Mouse (Mus musculus) midbrain, postnatal 0 days (tissue): ENCODE measurements around the gene Gstp3. TPM values are rescaled to one million over a fixed set of nuclear protein-coding genes. Genes with fewer than 3 reads are reported as not detected.

Source experiments
- ATAC-seq: fragments of 200-750 bp; cut with Nextera tagmentation; 2 replicates; pipeline ENCODE4 v1.8.0; 2017; ENCODE audit warnings: moderate number of reproducible peaks, mild to moderate bottlenecking, moderate TSS enrichment, moderate library complexity; ENCODE audit not compliant: low FRiP score
- DNase-seq: peaks from one replicate; pipeline ENCODE4 v3.0.0-alpha.2; 2015; ENCODE audit warnings: low spot score
- H3K27ac ChIP-seq: fragments of 300-500 bp; sonication (generic); 2 replicates; pipeline ENCODE4 v1.5.1; 2014; ENCODE audit warnings: low read depth, mild to moderate bottlenecking, low read length, mixed read lengths
- H3K27me3 ChIP-seq: fragments of 300-500 bp; sonication (generic); 2 replicates; pipeline ENCODE4 v1.6.1; 2014; ENCODE audit warnings: low read length, control low read depth, mixed read lengths; ENCODE audit not compliant: insufficient read depth
- H3K36me3 ChIP-seq: fragments of 300-500 bp; sonication (generic); 2 replicates; pipeline ENCODE4 v1.6.1; 2014; ENCODE audit warnings: low read length, control low read depth, mixed read lengths; ENCODE audit not compliant: insufficient read depth
- H3K4me1 ChIP-seq: fragments of 300-500 bp; sonication (generic); 2 replicates; pipeline ENCODE4 v1.6.1; 2014; ENCODE audit warnings: mild to moderate bottlenecking, control low read depth, antibody characterized with exemption, low read length, mixed read lengths; ENCODE audit not compliant: insufficient read depth
- H3K4me2 ChIP-seq: fragments of 300-500 bp; sonication (generic); 2 replicates; pipeline ENCODE4 v1.6.1; 2014; ENCODE audit warnings: low read depth, mild to moderate bottlenecking, low read length, mixed read lengths; ENCODE audit not compliant: poor library complexity, severe bottlenecking
- H3K4me3 ChIP-seq: fragments of 300-500 bp; sonication (generic); 2 replicates; pipeline ENCODE4 v1.5.1; 2014; ENCODE audit warnings: low read depth, mild to moderate bottlenecking, low read length, moderate library complexity
- H3K9ac ChIP-seq: fragments of 300-500 bp; sonication (generic); replicated peaks from 2 replicates; pipeline ENCODE4 v1.6.1; 2014; ENCODE audit warnings: mild to moderate bottlenecking, low read length, moderate library complexity, mixed read lengths; ENCODE audit not compliant: poor library complexity, severe bottlenecking
- H3K9me3 ChIP-seq: fragments of 300-500 bp; sonication (generic); 2 replicates; pipeline ENCODE4 v1.6.1; 2016; ENCODE audit warnings: low read length, control low read depth
- CTCF ChIP-seq: IDR thresholded peaks from 2 replicates; pipeline ENCODE4 v1.5.1; 2016; ENCODE audit warnings: antibody characterized with exemption, mild to moderate bottlenecking
- WGBS: fragments of 180-500 bp; shearing (Covaris S2); extraction: QIAGEN DNeasy Blood & Tissue Kit; methylation state at CpG from one replicate; pipeline ENCODE4 v1.1.7; 2014; 5-methylcytosine and 5-hydroxymethylcytosine counted together
- polyA plus RNA-seq: library from polyadenylated mRNA; unstranded; fragments of >200 nt; fragmentation: Nextera tagmentation; extraction: Ambion mirVana; gene quantifications from 2 replicates; pipeline ENCODE4 v1.2.1, GENCODE M21; 2015
- total RNA-seq: library from RNA; depleted of rRNA; stranded (reverse); fragments of >200 nt; gene quantifications from 2 replicates; pipeline ENCODE4 v1.2.3, GENCODE M21; 2014

Gene Gstp3
- total and polyA plus RNA-seq, 2 experiments from 2014 or later: not detected

DNA sequence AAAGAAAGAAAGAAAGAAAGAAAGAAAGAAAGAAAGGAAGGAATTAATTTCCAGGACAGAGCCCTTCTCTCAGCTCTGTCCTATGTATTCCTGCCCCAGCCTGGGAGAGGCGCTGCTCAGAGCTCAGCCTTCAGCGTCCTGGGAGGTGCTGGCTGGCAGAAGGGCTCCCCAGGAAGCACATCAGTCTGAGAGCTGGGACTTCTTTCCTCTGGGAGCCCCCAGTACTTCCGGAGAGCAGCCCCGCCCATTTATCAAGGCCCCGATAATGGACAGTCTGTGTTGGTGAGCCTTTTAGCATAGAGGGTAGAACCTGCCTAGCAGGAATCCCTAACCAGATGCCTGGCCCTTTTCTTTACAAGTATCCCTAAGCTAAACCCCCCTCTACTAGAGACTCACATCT, 28.8 kb upstream of the Gstp3 start:
- TF ChIP-seq CTCF: no peak
- no peak overlapping the region for H3K4me2 ChIP-seq
- no peaks in the 10 kb centered on the region for H3K36me3 ChIP-seq
- H3K27ac ChIP-seq: no peak overlapping the region
- no peak overlapping the region for H3K9ac ChIP-seq
- H3K4me1 ChIP-seq: no peaks in the 10 kb centered on the region
- no peaks in the 10 kb centered on the region for H3K9me3 ChIP-seq
- H3K4me3 ChIP-seq: no peak overlapping the region
- no peaks in the 10 kb centered on the region for H3K27me3 ChIP-seq
- 56% methylated on average over 5 of the region's 5 CpGs for WGBS
- ATAC-seq (no peak), DNase-seq (no peak)

DNA sequence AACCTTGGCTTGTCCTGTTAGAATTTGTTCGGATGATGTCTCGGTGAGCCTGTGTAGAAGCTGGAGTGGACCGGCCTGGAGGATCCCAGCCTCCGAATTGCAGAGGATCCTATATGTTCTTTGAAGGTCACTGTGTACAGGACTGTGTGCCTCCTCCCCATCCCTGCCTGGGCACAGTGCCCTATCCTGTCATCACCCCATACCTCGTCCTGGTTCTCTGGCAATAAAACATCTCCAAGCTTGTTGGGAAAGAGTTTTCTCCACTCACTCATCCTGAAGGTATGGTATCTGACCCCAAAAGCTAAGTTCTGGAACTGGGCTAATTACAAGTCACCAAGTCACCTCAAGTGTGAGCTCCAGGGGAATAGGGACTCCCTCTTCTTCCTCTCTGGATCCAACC, 27.7 kb upstream of the Gstp3 start:
- no peak for ATAC-seq
- no peak overlapping the region for H3K9ac ChIP-seq
- H3K4me1 ChIP-seq: no peaks in the 10 kb centered on the region
- H3K36me3 ChIP-seq: no peaks in the 10 kb centered on the region
- no peaks in the 10 kb centered on the region for H3K27me3 ChIP-seq
- H3K4me2 ChIP-seq: no peak overlapping the region
- TF ChIP-seq CTCF: no peak
- no peaks in the 10 kb centered on the region for H3K9me3 ChIP-seq
- H3K27ac ChIP-seq: no peak overlapping the region
- no peak for DNase-seq
- H3K4me3 ChIP-seq: no peak overlapping the region
- WGBS: 86% methylated on average over 5 of the region's 5 CpGs

GRCm38 (mm10) chr19:4086156-4086555, 26.8 kb upstream of the Gstp3 start:
- no peak for TF ChIP-seq CTCF
- Histone ChIP-seq H3K9me3 (no peaks in the 10 kb centered on the region), H3K9ac (no peak overlapping the region), H3K36me3 (no peaks in the 10 kb centered on the region), H3K27ac (no peak overlapping the region), H3K4me1 (no peaks in the 10 kb centered on the region), H3K4me2 (no peak overlapping the region), H3K27me3 (no peaks in the 10 kb centered on the region), H3K4me3 (no peak overlapping the region)
- no peak for DNase-seq
- 90% methylated on average over 15 of the region's 15 CpGs for WGBS
- no peak for ATAC-seq

DNA sequence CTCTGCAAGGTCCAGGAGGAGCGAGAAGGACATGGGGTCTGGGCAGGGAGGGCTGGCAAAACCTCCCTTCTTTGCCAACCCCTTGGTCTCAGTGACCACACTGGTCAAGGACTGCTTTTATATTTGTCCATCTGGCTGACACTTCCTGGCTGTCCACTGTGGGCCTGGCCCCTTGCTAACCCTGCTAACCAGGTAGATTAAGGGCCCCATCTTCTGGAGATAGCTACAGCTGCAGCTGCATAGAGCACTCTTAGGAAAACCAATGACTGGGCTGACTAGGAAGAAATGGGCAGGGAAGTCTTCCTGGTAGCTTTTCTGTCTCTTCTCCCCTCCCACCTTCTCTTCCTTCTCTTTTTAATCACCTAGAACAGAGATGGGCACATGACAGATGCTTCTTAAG, 25.6 kb upstream of the Gstp3 start:
- TF ChIP-seq CTCF: peak; percentile 44
- no peak for DNase-seq
- no peak for ATAC-seq
- no peaks in the 10 kb centered on the region for H3K36me3 ChIP-seq
- H3K27ac ChIP-seq: no peak overlapping the region
- no peaks in the 10 kb centered on the region for H3K4me1 ChIP-seq
- no peak overlapping the region for H3K9ac ChIP-seq
- 88% methylated on average over 1 of the region's 1 CpGs for WGBS
- no peak overlapping the region for H3K4me3 ChIP-seq
- no peaks in the 10 kb centered on the region for H3K27me3 ChIP-seq
- H3K4me2 ChIP-seq: no peak overlapping the region
- H3K9me3 ChIP-seq: no peaks in the 10 kb centered on the region

- no peak for TF ChIP-seq CTCF
- 31% methylated on average over 8 of the region's 8 CpGs for WGBS
- Histone ChIP-seq H3K4me1 (no peaks in the 10 kb centered on the region), H3K27me3 (no peaks in the 10 kb centered on the region), H3K36me3 (no peaks in the 10 kb centered on the region), H3K4me3 (no peak overlapping the region), H3K9me3 (no peaks in the 10 kb centered on the region), H3K4me2 (no peak overlapping the region), H3K9ac (no peak overlapping the region), H3K27ac (no peak overlapping the region)
- ATAC-seq (no peak), DNase-seq (no peak)
Observed at GRCm38 (mm10) chr19:4083826-4084225, 24.5 kb upstream of the Gstp3 start.

DNA sequence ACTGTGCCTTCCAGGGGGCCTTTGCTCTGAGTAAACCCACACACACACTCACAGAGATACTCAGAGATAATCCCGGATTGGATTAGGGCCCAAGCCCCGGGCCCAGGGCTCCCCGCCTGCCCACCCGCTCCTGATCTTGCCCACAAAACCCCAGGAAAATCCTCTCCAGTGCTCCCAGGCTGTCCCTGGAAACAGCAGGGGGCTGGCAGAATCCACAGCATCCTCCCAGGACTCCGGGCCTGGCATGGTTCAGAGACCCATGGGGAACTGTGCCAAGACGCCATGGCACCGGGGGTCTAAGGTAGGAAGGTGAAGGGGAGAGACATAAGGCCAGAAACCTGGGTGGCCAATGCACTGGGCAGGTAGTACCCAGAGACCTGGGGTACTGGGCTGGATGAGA, 23.9 kb upstream of the Gstp3 start:
- Histone ChIP-seq H3K27me3 (no peaks in the 10 kb centered on the region), H3K4me1 (no peaks in the 10 kb centered on the region), H3K9ac (no peak overlapping the region), H3K27ac (no peak overlapping the region), H3K4me3 (no peak overlapping the region), H3K9me3 (no peaks in the 10 kb centered on the region), H3K4me2 (no peak overlapping the region), H3K36me3 (no peaks in the 10 kb centered on the region)
- no peak for TF ChIP-seq CTCF
- ATAC-seq (no peak), DNase-seq (no peak)
- 83% methylated on average over 7 of the region's 7 CpGs for WGBS
